Mouse (Mus musculus) forelimb bud, embryonic 11.5 days (tissue): Measurements from ENCODE around the gene Rnaset2a.
"Not testable (repeated sequence)": the region's sequence is repeated elsewhere in the genome, so short reads cannot be mapped to it uniquely, and the experiment has no call there.

Experiments
- DNase-seq: peaks from one replicate; pipeline ENCODE4 v3.0.0-alpha.2; 2012; ENCODE audit warnings: low read depth, low spot score

The Rnaset2a gene

GRCm38 (mm10) chr17:8140210-8140609 is 7.7 kb downstream of the Rnaset2a start:
- not testable (repeated sequence) for DNase-seq

GRCm38 (mm10) chr17:8138116-8138515 is 9.8 kb downstream of the Rnaset2a start:
- DNase-seq: not testable (repeated sequence)

- not testable (repeated sequence) for DNase-seq
Observed at GRCm38 (mm10) chr17:8130849-8131248, 17.0 kb downstream of the Rnaset2a start.

GRCm38 (mm10) chr17:8129578-8129977 is 18.3 kb downstream of the Rnaset2a start:
- DNase-seq: not testable (repeated sequence)

- DNase-seq: not testable (repeated sequence)
Observed at GRCm38 (mm10) chr17:8128326-8128993, 19.4 kb downstream of the Rnaset2a start.

GRCm38 (mm10) chr17:8124586-8124985 is 23.3 kb downstream of the Rnaset2a start:
- not testable (repeated sequence) for DNase-seq

- not testable (repeated sequence) for DNase-seq
Observed at GRCm38 (mm10) chr17:8122974-8123373, 24.9 kb downstream of the Rnaset2a start.

GRCm38 (mm10) chr17:8116928-8117327 is 31.0 kb downstream of the Rnaset2a start:
- not testable (repeated sequence) for DNase-seq

GRCm38 (mm10) chr17:8116378-8116777 is 31.5 kb downstream of the Rnaset2a start:
- DNase-seq: not testable (repeated sequence)

- not testable (repeated sequence) for DNase-seq
Observed at GRCm38 (mm10) chr17:8112199-8112598, 35.7 kb downstream of the Rnaset2a start.

GRCm38 (mm10) chr17:8101297-8101609 is 46.6 kb downstream of the Rnaset2a start:
- not testable (repeated sequence) for DNase-seq

GRCm38 (mm10) chr17:8100405-8101296 is 47.2 kb downstream of the Rnaset2a start:
- not testable (repeated sequence) for DNase-seq

GRCm38 (mm10) chr17:8096199-8096598 is 51.7 kb downstream of the Rnaset2a start:
- not testable (repeated sequence) for DNase-seq

- not testable (repeated sequence) for DNase-seq
Observed at GRCm38 (mm10) chr17:8095653-8096052, 52.2 kb downstream of the Rnaset2a start.

GRCm38 (mm10) chr17:8092537-8093526 is 55.1 kb downstream of the Rnaset2a start:
- not testable (repeated sequence) for DNase-seq

- not testable (repeated sequence) for DNase-seq
Observed at GRCm38 (mm10) chr17:8091320-8091719, 56.6 kb downstream of the Rnaset2a start.

- DNase-seq: not testable (repeated sequence)
Observed at GRCm38 (mm10) chr17:8069847-8070246, 78.0 kb downstream of the Rnaset2a start.
